Mouse (Mus musculus) heart, embryonic 16.5 days (tissue): Measurements from ENCODE around the gene Mcoln2. TPM values are rescaled to one million over a fixed set of nuclear protein-coding genes. Genes with fewer than 3 reads are reported as not detected.
A peak's percentile ranks its signal among the peaks of the same experiment; 100 is the strongest.

Experiments used
- ATAC-seq: fragments of 200-750 bp; cut with Nextera tagmentation; replicated peaks from 2 replicates; pipeline ENCODE4 v1.8.0; 2017; ENCODE audit warnings: moderate number of reproducible peaks; ENCODE audit not compliant: insufficient read depth, low FRiP score; ENCODE audit errors: extremely low read depth
- H3K27ac ChIP-seq: fragments of 300-500 bp; sonication (generic); 2 replicates; pipeline ENCODE4 v1.5.1; 2014; ENCODE audit warnings: mild to moderate bottlenecking, low read length, control low read depth, moderate library complexity
- H3K27me3 ChIP-seq: fragments of 300-500 bp; sonication (generic); 2 replicates; pipeline ENCODE4 v1.6.1; 2014; ENCODE audit warnings: low read length, mixed read lengths; ENCODE audit not compliant: control insufficient read depth, insufficient read depth
- H3K36me3 ChIP-seq: fragments of 300-500 bp; sonication (generic); 2 replicates; pipeline ENCODE4 v1.6.1; 2014; ENCODE audit not compliant: control insufficient read depth, insufficient read depth
- H3K4me1 ChIP-seq: fragments of 300-500 bp; sonication (generic); 2 replicates; pipeline ENCODE4 v1.6.1; 2014; ENCODE audit warnings: low read length, mixed read lengths; ENCODE audit not compliant: control insufficient read depth, insufficient read depth
- H3K4me2 ChIP-seq: fragments of 300-500 bp; sonication (generic); 2 replicates; pipeline ENCODE4 v1.6.1; 2014; ENCODE audit warnings: low read depth, mild to moderate bottlenecking, control low read depth, low read length
- H3K4me3 ChIP-seq: fragments of 300-500 bp; sonication (generic); 2 replicates; pipeline ENCODE4 v1.5.1; 2014; ENCODE audit warnings: mild to moderate bottlenecking, control low read depth, low read length
- H3K9ac ChIP-seq: fragments of 300-500 bp; sonication (generic); 2 replicates; pipeline ENCODE4 v1.6.1; 2014; ENCODE audit warnings: low read length, control low read depth
- H3K9me3 ChIP-seq: fragments of 300-500 bp; sonication (generic); replicated peaks from 2 replicates; pipeline ENCODE4 v1.6.1; 2016; ENCODE audit warnings: low read length; ENCODE audit not compliant: control insufficient read depth
- WGBS: fragments of 180-500 bp; shearing (Covaris S2); extraction: QIAGEN DNeasy Blood & Tissue Kit; methylation state at CpG from one replicate; pipeline ENCODE4 v1.1.7; 2014; 5-methylcytosine and 5-hydroxymethylcytosine counted together
- polyA plus RNA-seq: library from polyadenylated mRNA; unstranded; fragments of >200 nt; fragmentation: Nextera tagmentation; extraction: Ambion mirVana; gene quantifications from 2 replicates; pipeline ENCODE4 v1.2.1, GENCODE M21; 2015

Gene Mcoln2
- polyA plus RNA-seq, 1 experiment from 2014 or later: 3.2 TPM

DNA sequence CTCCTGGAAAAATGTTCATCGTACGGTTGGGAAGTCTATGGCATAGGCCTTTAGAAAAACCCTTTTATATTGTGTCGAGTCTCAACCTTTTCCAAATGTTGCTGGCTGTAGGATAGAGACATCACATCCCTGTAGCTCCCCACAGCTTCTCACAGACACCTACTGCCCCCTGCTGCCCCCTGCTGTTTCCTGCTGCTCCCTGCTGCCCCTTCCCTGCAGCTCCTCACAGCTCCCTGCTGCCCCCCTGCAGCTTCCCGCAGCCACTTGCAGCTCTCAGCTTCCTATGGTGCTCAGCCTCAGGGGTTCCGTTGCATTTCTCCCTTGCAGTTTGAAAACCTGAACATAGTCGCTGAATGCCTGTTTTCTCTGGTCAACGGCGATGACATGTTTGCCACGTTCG, 40.3 kb downstream of the Mcoln2 start:
- H3K27ac ChIP-seq: no peak overlapping the region
- peaks cover 3% of the 10 kb centered on the region; the same call in 1 of the 2 replicates for H3K4me1 ChIP-seq
- H3K27me3 ChIP-seq: no peaks in the 10 kb centered on the region
- 71% methylated on average over 10 of the region's 10 CpGs for WGBS
- no peak overlapping the region for H3K4me3 ChIP-seq
- ATAC-seq: no peak
- no peak overlapping the region for H3K9ac ChIP-seq
- no peak overlapping the region for H3K4me2 ChIP-seq
- H3K36me3 ChIP-seq: no peaks in the 10 kb centered on the region
- peaks cover 7% of the 10 kb centered on the region for H3K9me3 ChIP-seq

DNA sequence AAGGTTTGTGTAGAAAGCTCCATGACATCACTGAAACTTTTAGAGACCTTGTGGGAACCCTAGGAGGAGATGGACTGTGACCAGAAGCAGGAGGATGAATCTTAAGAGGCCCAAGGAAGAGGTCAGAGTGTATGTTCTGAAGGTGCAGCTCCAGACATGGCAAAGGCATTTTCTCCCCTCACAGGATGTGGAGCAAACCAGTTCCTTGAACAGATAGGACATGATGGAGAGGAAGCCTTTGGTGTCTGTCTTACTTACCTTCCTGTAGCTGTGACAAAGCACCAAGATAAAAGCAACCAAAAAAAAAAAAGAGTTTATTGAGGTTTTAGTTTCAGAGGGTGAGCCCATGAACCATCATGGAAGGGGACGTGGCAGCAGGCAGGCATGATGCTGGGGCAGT, 42.9 kb downstream of the Mcoln2 start:
- Histone ChIP-seq H3K4me1 (peaks cover 9% of the 10 kb centered on the region), H3K4me2 (no peak overlapping the region), H3K9me3 (peaks cover 3% of the 10 kb centered on the region), H3K9ac (no peak overlapping the region), H3K36me3 (no peaks in the 10 kb centered on the region), H3K27me3 (no peaks in the 10 kb centered on the region), H3K4me3 (no peak overlapping the region), H3K27ac (no peak overlapping the region)
- no peak for ATAC-seq
- 86% methylated on average over 1 of the region's 1 CpGs for WGBS

GRCm38 (mm10) chr3:146195153-146195552, 45.5 kb downstream of the Mcoln2 start:
- Histone ChIP-seq H3K27me3 (no peaks in the 10 kb centered on the region), H3K4me2 (no peak overlapping the region), H3K4me3 (no peak overlapping the region), H3K9ac (no peak overlapping the region), H3K9me3 (no peaks in the 10 kb centered on the region), H3K36me3 (no peaks in the 10 kb centered on the region), H3K27ac (no peak overlapping the region), H3K4me1 (peaks cover 13% of the 10 kb centered on the region)
- no peak for ATAC-seq
- WGBS: 79% methylated on average over 5 of the region's 5 CpGs

DNA sequence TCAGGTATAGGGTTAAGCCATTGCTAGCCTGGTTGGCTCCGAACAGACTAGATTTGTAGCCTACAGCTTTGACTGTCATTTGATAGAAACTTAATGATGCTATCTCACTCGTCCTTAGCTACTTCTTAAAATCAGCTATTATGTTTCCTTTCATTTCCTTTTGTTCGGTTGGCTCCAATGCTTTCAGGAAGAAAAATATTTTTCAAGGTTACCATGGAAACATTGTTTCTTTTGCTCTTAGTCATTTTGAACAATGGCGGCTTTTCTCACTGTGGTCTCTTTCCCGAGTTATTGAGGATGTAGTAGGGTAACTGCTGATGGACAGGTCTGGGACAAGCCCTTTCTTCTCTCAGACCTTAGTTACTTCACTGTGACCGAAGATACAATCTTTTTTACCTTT, 46.7 kb downstream of the Mcoln2 start:
- no peak for ATAC-seq
- Histone ChIP-seq H3K27ac (no peak overlapping the region; the same call in 1 of the 2 replicates), H3K9me3 (no peaks in the 10 kb centered on the region), H3K4me3 (no peak overlapping the region), H3K9ac (no peak overlapping the region), H3K36me3 (no peaks in the 10 kb centered on the region), H3K27me3 (no peaks in the 10 kb centered on the region), H3K4me1 (peaks cover 13% of the 10 kb centered on the region), H3K4me2 (no peak overlapping the region)
- WGBS: 59% methylated on average over 6 of the region's 6 CpGs

GRCm38 (mm10) chr3:146196780-146197743, 47.4 kb downstream of the Mcoln2 start:
- Histone ChIP-seq H3K9ac (no peak overlapping the region), H3K9me3 (no peaks in the 10 kb centered on the region), H3K4me3 (no peak overlapping the region), H3K36me3 (no peaks in the 10 kb centered on the region), H3K27me3 (no peaks in the 10 kb centered on the region), H3K4me1 (peaks cover 13% of the 10 kb centered on the region), H3K27ac (peak overlapping the region; percentile 89), H3K4me2 (peak overlapping the region; percentile 33)
- WGBS: 68% methylated on average over 17 of the region's 17 CpGs
- ATAC-seq: peak; percentile 84

- H3K36me3 ChIP-seq: no peaks in the 10 kb centered on the region
- H3K27ac ChIP-seq: peak overlapping the region; percentile 89
- no peaks in the 10 kb centered on the region for H3K9me3 ChIP-seq
- H3K4me1 ChIP-seq: peaks cover 13% of the 10 kb centered on the region
- H3K27me3 ChIP-seq: no peaks in the 10 kb centered on the region
- WGBS: 48% methylated on average over 12 of the region's 12 CpGs
- peak overlapping the region; percentile 33 for H3K4me2 ChIP-seq
- ATAC-seq: peak; percentile 56
- no peak overlapping the region for H3K9ac ChIP-seq
- H3K4me3 ChIP-seq: no peak overlapping the region
These were observed 48.2 kb downstream of the Mcoln2 start for GRCm38 (mm10) chr3:146197785-146198184.

DNA sequence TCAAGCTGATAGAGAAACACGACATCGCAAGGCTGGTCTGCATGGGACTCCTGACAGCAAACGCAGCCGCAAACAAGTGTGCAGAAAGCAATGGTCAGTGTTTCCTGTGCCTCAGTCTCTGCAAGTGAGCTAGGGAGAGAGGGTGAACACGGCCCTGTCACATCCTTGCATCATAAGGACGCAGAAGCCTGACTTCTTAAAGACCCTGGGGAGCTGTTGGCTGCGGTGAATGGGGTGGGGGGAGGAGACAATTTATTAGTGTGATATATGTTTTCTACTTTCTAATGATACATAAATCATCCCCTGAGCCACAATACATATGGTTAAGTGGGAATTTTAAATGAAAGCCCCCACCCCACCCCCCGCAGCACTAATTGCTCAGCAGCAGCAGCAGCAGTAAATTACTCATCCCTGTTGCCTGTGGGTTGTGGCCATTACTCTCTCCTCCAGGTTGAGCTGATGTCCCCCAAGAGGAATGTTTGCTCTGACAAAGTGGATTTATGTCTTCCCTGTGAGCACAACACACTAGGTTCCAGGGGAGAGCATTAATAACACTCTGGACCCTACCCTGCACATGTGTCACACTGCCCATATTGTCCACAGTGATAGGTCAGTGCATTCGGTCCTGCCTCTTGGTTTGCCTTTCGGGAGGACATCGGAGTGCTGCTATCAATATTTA, 49.3 kb downstream of the Mcoln2 start:
- WGBS: 78% methylated on average over 11 of the region's 11 CpGs
- Histone ChIP-seq H3K27me3 (no peaks in the 10 kb centered on the region), H3K36me3 (no peaks in the 10 kb centered on the region), H3K9ac (no peak overlapping the region), H3K4me2 (no peak overlapping the region), H3K9me3 (no peaks in the 10 kb centered on the region), H3K4me1 (peaks cover 14% of the 10 kb centered on the region), H3K27ac (no peak overlapping the region), H3K4me3 (no peak overlapping the region)
- ATAC-seq: no peak

GRCm38 (mm10) chr3:146199486-146199885, 49.9 kb downstream of the Mcoln2 start:
- Histone ChIP-seq H3K4me2 (no peak overlapping the region), H3K9ac (no peak overlapping the region), H3K9me3 (no peaks in the 10 kb centered on the region), H3K4me1 (peaks cover 19% of the 10 kb centered on the region), H3K27me3 (no peaks in the 10 kb centered on the region), H3K36me3 (no peaks in the 10 kb centered on the region), H3K27ac (no peak overlapping the region), H3K4me3 (no peak overlapping the region)
- no peak for ATAC-seq
- WGBS: 65% methylated on average over 3 of the region's 3 CpGs

- peak; percentile 80 for ATAC-seq
- H3K4me3 ChIP-seq: no peak overlapping the region
- H3K27ac ChIP-seq: peak overlapping the region; percentile 52
- no peaks in the 10 kb centered on the region for H3K9me3 ChIP-seq
- H3K4me1 ChIP-seq: peaks cover 24% of the 10 kb centered on the region
- no peak overlapping the region for H3K4me2 ChIP-seq
- no peak overlapping the region; the same call in 1 of the 2 replicates for H3K9ac ChIP-seq
- no peaks in the 10 kb centered on the region for H3K36me3 ChIP-seq
- H3K27me3 ChIP-seq: no peaks in the 10 kb centered on the region
- 11% methylated on average over 2 of the region's 2 CpGs for WGBS
These were observed 54.7 kb downstream of the Mcoln2 start for GRCm38 (mm10) chr3:146204375-146204774.
